Mouse (Mus musculus): Measurements from ENCODE around the gene Iqcg. TPM values are rescaled to one million over a fixed set of nuclear protein-coding genes. Genes with fewer than 3 reads are reported as not detected.

Gene Iqcg
- total RNA-seq, 4 experiments from 2014 or later = 0.31 to 1.6 (median 0.45) TPM

DNA sequence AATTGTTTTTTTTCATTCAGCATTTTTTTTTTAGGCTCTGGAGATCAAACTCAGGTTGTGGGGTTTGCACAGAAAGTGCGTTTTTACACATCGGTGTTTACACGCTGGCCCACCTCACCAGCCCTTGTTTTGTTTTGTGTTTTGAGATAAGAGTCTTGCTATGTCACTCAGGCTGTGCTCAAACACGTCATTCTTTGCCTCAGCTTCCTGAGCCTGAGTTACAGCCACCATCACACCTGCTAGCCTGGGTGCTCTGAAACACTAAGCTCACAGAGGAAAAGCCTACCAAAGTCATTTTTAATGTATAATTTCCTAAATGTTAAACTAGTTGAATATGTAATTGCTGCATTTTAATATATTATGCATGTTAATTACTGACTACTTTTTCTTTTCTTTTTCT, 74.6 kb downstream of the Iqcg start:
- no peak for DNase-seq (ENCODE audit: low spot score)

DNA sequence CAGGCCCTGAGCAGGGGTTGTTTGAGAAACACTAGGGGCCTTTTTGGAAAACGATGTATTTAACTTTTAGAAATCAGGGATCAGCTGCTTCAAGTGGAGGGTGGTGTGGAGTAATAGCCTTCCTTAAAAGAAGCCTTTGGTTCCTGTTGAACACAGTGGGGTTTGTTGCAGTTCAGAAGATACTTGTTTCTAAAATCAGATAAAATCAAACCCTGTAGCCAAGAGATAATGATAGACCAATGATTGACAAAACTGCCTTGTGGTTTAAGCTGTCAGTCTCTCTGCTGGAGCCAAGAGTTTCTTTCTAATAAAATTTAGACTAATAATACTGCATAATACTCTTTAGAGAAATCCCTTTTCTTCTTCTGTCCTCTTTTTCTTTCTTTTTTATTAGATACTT, 75.8 kb downstream of the Iqcg start:
- DNase-seq (ENCODE audit: low spot score) = no peak

DNA sequence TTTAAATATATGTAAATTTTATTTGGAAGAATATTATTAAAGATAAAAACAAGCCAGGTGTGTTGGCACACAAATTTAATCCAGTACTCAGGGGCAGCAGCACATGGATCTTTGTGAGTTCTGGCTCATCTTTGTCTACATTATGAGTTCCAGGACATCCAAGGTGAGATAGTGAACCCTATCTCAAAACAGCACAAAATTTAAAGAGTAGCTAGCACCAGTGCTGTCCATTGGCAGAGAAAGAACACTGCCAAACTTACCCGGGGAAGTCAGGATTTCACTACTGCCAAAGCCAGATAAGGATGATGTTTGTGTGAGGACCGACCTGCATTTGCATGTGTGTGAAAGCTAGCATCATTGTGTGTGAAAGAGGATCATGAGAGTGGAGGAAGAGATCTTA, 83.0 kb downstream of the Iqcg start:
- no peak for DNase-seq (ENCODE audit: low spot score)

DNA sequence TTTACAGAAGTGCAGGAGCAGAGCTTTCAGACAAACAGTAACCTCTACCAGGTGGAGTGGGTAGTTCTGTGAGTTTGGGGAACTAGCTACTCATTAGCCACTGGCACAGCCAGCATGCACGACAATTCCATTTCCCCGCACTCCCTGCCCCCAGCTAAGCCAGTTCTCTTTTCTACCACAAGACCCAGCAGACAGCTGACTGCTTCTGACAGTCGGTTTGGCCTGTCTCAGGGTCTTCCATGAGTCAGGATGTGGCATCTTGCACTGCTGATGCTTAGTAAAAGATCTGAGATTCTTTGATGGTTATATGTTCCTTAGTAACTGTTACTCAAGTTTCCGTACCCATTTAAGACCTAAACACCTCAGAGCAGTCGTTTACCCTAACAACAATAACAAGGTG, 83.5 kb downstream of the Iqcg start:
- no peak for DNase-seq (ENCODE audit: low spot score)

Small RNA genes lying within 50 kb of the gene (microRNA-seq; reads per million reads assigned to microRNA genes)
- not detected for gene Gm22231
- 8.4 reads per million, percentile 22 among the genes with 10 or more reads in this experiment for gene Mir1947

Other genes with a start within 250 kb of the Iqcg start
- gene Smbd1, start 245.7 kb downstream of the Iqcg start, total RNA-seq (2022) = not detected
- gene Fyttd1, start 178.7 kb downstream of the Iqcg start, total RNA-seq (2022) = 100 to 1,000 TPM in 3 of 4 experiments, 10 to 100 TPM in 1; 94.2 to 123 (median 109) TPM
- gene Rubcn, start 178.5 kb downstream of the Iqcg start, total RNA-seq (2022) = 10 to 100 TPM; 30.7 to 37.0 (median 34.2) TPM
- 10 to 100 TPM; 21.5 to 26.3 (median 22.7) TPM for gene Lrch3, start 142.1 kb downstream of the Iqcg start, total RNA-seq (2022)
- gene Rpl35a, start 235 bp upstream of the Iqcg start, total RNA-seq (2022) = 100 to 1,000 TPM; 282 to 337 (median 300) TPM
- 1 to 10 TPM; 1.5 to 5.4 (median 2.1) TPM for gene Lmln, start 6.3 kb upstream of the Iqcg start, total RNA-seq (2022)
- 10 to 100 TPM; 16.1 to 21.6 (median 17.0) TPM for gene Osbpl11, start 128.9 kb upstream of the Iqcg start, total RNA-seq (2022)
- 10 to 100 TPM; 20.3 to 25.2 (median 22.8) TPM for gene Snx4, start 195.2 kb upstream of the Iqcg start, total RNA-seq (2022)